Mouse (Mus musculus) megakaryocyte, embryonic 14.5 days (primary cell): ENCODE results near the gene Prg3. TPM values are rescaled to one million over a fixed set of nuclear protein-coding genes. Genes with fewer than 3 reads are reported as not detected.

Experiments
- H3K27me3 ChIP-seq: replicated peaks from 2 replicates; pipeline ENCODE3; 2012; ENCODE audit warnings: inconsistent platforms
- H3K36me3 ChIP-seq: replicated peaks from 2 replicates; pipeline ENCODE3; 2012; ENCODE audit warnings: low read length, inconsistent platforms, mixed read lengths
- H3K4me1 ChIP-seq: 2 replicates; pipeline ENCODE4 v1.6.1; 2012; ENCODE audit warnings: inconsistent platforms
- H3K4me3 ChIP-seq: replicated peaks from 2 replicates; pipeline ENCODE3; 2012; ENCODE audit warnings: moderate library complexity, mild to moderate bottlenecking, inconsistent platforms
- H3K9me3 ChIP-seq: 2 replicates; pipeline ENCODE4 v1.6.1; 2012; ENCODE audit warnings: inconsistent platforms
- FLI1 ChIP-seq: IDR thresholded peaks from 2 replicates; pipeline ENCODE4 v1.6.1; 2012; ENCODE audit warnings: low read length, inconsistent platforms, mixed read lengths
- GATA1 ChIP-seq: IDR thresholded peaks from 3 replicates; pipeline ENCODE4 v1.6.1; 2012; ENCODE audit warnings: mixed read lengths, low read length, inconsistent platforms, borderline replicate concordance
- polyA plus RNA-seq: library from polyadenylated mRNA; stranded (reverse); fragments of >175 nt; gene quantifications from 2 replicates; pipeline ENCODE4 v1.2.3, GENCODE M21; 2012; ENCODE audit warnings: low replicate concordance; ENCODE audit not compliant: insufficient read depth

Prg3 gene
- polyA plus RNA-seq, 1 experiment = 1.8 TPM

- H3K4me3 ChIP-seq = no peak overlapping the region
- peaks cover 95% of the 10 kb centered on the region for H3K36me3 ChIP-seq
- peaks cover 5% of the 10 kb centered on the region; the same call in 1 of the 2 replicates for H3K4me1 ChIP-seq
- TF ChIP-seq FLI1 (no peak), GATA1 (no peak)
- H3K27me3 ChIP-seq = no peaks in the 10 kb centered on the region
- H3K9me3 ChIP-seq = no peaks in the 10 kb centered on the region
Measured at GRCm38 (mm10) chr2:84952251-84952650, 35.8 kb upstream of the Prg3 start.

GRCm38 (mm10) chr2:84952693-84953092, 35.3 kb upstream of the Prg3 start:
- Histone ChIP-seq H3K4me3 (no peak overlapping the region), H3K36me3 (peaks cover 95% of the 10 kb centered on the region), H3K9me3 (no peaks in the 10 kb centered on the region), H3K27me3 (no peaks in the 10 kb centered on the region), H3K4me1 (peaks cover under 1% of the 10 kb centered on the region; the same call in 1 of the 2 replicates)
- TF ChIP-seq GATA1 (no peak), FLI1 (no peak)

GRCm38 (mm10) chr2:84955435-84955834, 32.6 kb upstream of the Prg3 start:
- H3K4me1 ChIP-seq = no peaks in the 10 kb centered on the region
- peaks cover 93% of the 10 kb centered on the region for H3K36me3 ChIP-seq
- H3K4me3 ChIP-seq = no peak overlapping the region
- no peaks in the 10 kb centered on the region for H3K9me3 ChIP-seq
- H3K27me3 ChIP-seq = no peaks in the 10 kb centered on the region
- TF ChIP-seq GATA1 = no peak
- no peak for TF ChIP-seq FLI1

GRCm38 (mm10) chr2:84956274-84956673, 31.7 kb upstream of the Prg3 start:
- Histone ChIP-seq H3K27me3 (no peaks in the 10 kb centered on the region), H3K4me3 (no peak overlapping the region), H3K4me1 (no peaks in the 10 kb centered on the region), H3K9me3 (no peaks in the 10 kb centered on the region), H3K36me3 (peaks cover 84% of the 10 kb centered on the region)
- no peak for TF ChIP-seq GATA1
- no peak for TF ChIP-seq FLI1

GRCm38 (mm10) chr2:84958588-84959264, 29.3 kb upstream of the Prg3 start:
- no peak overlapping the region for H3K4me3 ChIP-seq
- no peaks in the 10 kb centered on the region for H3K9me3 ChIP-seq

GRCm38 (mm10) chr2:84961300-84961699, 26.7 kb upstream of the Prg3 start:
- H3K4me1 ChIP-seq = no peaks in the 10 kb centered on the region
- TF ChIP-seq FLI1 (no peak), GATA1 (no peak)
- no peak overlapping the region for H3K4me3 ChIP-seq
- peaks cover 38% of the 10 kb centered on the region for H3K36me3 ChIP-seq
- no peaks in the 10 kb centered on the region for H3K9me3 ChIP-seq
- H3K27me3 ChIP-seq = no peaks in the 10 kb centered on the region

More at GRCm38 (mm10) chr2:84958588-84959264, 29.3 kb upstream of the Prg3 start:
- Histone ChIP-seq H3K36me3 (peaks cover 61% of the 10 kb centered on the region), H3K27me3 (no peaks in the 10 kb centered on the region), H3K4me1 (no peaks in the 10 kb centered on the region)
- TF ChIP-seq FLI1 = no peak
- no peak for TF ChIP-seq GATA1

GRCm38 (mm10) chr2:84961901-84962300, 26.1 kb upstream of the Prg3 start:
- H3K36me3 ChIP-seq = peaks cover 33% of the 10 kb centered on the region
- H3K4me3 ChIP-seq = no peak overlapping the region
- H3K4me1 ChIP-seq = no peaks in the 10 kb centered on the region
- TF ChIP-seq GATA1 = no peak
- no peak for TF ChIP-seq FLI1
- no peaks in the 10 kb centered on the region for H3K9me3 ChIP-seq
- H3K27me3 ChIP-seq = no peaks in the 10 kb centered on the region

- H3K36me3 ChIP-seq = peaks cover 22% of the 10 kb centered on the region
- H3K27me3 ChIP-seq = no peaks in the 10 kb centered on the region
- TF ChIP-seq FLI1 (no peak), GATA1 (no peak)
- no peaks in the 10 kb centered on the region for H3K9me3 ChIP-seq
- no peaks in the 10 kb centered on the region for H3K4me1 ChIP-seq
- no peak overlapping the region for H3K4me3 ChIP-seq
Measured at GRCm38 (mm10) chr2:84962906-84963507, 25.0 kb upstream of the Prg3 start.

- no peaks in the 10 kb centered on the region for H3K4me1 ChIP-seq
- H3K9me3 ChIP-seq = no peaks in the 10 kb centered on the region
- H3K4me3 ChIP-seq = no peak overlapping the region
- H3K36me3 ChIP-seq = peaks cover 10% of the 10 kb centered on the region
- H3K27me3 ChIP-seq = no peaks in the 10 kb centered on the region
- TF ChIP-seq FLI1 = no peak
- no peak for TF ChIP-seq GATA1
Measured at GRCm38 (mm10) chr2:84964111-84964801, 23.8 kb upstream of the Prg3 start.
